Mouse (Mus musculus) frontal cortex, adult (tissue): ENCODE measurements at regions not wholly inside any gene's neighbourhood (a gene's known extent, or its start where the extent isn't known, plus 50 kb on each side); places are given as distances from the start of the nearest gene placed in this dataset.

Source experiments
- ATAC-seq: cut with Nextera tagmentation; 2 replicates; pipeline ENCODE4 v1.9.2; 2017; ENCODE audit warnings: mild to moderate bottlenecking, moderate library complexity, mixed read lengths; ENCODE audit not compliant: low TSS enrichment

GRCm38 (mm10) chrX:114802061-114802460, 102.8 kb upstream of the Ube2dnl1 start:
- peak; percentile 67; the same call in 1 of the 2 replicates for ATAC-seq

DNA sequence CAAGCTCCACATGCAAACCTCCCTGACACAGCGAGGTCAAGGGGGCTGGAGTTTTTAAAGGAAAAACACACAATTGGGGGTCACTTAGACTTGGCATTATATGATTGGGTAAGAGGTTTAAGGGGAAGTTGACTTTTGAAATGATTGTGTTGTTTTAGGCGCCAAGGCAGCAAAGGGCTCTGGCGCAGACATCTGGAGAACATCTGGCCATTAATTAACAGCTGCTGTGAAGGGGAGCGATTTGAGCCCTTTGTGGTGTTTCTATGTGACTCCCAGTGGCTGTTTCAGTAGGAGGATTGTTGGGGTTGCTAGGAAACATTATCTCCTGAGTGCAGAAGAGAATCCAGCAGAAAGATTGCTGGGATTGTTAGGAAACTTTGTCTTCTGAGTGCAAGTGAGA, 88.5 kb upstream of the Ube2dnl1 start:
- no peak for ATAC-seq

DNA sequence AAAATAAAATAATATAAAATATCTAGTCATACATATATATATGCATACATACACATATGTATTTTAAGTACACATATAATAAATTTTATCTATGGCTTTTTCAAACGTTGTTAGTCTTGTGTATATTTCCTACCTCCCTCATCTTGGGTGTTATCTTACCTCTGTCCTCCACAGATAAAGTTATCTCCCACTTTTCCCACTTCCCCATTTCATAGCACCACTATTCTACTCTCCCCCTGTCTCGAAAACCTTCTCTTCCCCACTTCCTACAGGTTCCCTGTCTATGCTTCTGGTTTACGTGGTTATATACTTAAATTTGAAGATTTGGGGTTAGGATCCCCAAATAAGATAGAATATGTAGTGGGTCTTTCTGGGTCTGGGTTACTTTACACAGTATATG, 67.9 kb upstream of the Ube2dnl1 start:
- no peak for ATAC-seq

GRCm38 (mm10) chrX:114843510-114843909, 61.3 kb upstream of the Ube2dnl1 start:
- ATAC-seq: no peak
